Mouse (Mus musculus): ENCODE measurements around the gene Syvn1. TPM values are rescaled to one million over a fixed set of nuclear protein-coding genes. Genes with fewer than 3 reads are reported as not detected.

Syvn1 gene
- polyA plus RNA-seq, 1 experiment: 38.8 TPM

DNA sequence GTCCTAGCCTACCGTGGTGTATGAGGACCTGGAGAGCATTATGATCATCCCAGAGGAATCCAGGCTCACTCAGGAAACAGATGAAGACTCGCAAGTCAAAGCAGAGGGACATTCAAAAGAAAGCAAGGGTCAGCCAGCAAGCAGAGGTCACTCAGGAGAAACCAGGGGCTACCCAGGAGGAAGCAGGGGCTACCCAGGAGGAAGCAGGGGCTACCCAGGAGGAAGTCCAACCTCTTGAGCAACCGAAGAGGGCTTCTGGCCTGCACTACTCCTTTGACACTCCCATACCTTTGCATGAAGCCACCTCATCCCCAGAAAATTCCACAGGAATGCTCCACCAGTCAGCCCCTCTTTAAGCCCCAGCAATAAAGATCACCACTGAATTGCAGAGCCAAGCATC, 51.5 kb downstream of the Syvn1 start:
- DNase-seq (ENCODE audit: low read depth): no peak
- no peak for TF ChIP-seq POLR2A (IDR thresholded peaks at IDR 0.05; ENCODE audit: borderline replicate concordance, extremely low read depth, insufficient read depth, insufficient read length, poor library complexity, severe bottlenecking)
- TF ChIP-seq CTCF (IDR thresholded peaks at IDR 0.05; ENCODE audit: borderline replicate concordance, extremely low read depth, insufficient read depth, insufficient read length): no peak

DNA sequence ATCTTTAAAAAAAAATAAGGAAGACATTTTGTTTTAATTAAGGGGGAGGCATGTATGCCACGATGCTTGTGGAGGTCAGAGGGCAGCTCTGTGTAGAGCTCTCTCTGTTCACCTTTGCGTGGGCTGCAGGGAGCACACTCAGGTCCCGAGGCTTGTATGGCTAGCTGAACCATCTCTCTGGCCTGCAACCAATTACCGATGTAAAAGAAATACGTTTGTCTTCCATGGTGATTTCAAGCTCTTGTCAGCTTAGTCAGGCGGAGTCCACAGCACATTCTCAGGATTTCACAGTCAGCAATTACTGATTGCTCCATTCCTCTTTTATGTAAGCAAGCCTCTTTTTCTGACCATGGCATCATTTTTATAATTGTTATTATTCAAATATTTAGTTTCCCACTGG, 54.8 kb downstream of the Syvn1 start:
- no peak for DNase-seq (ENCODE audit: low read depth)
- no peak for TF ChIP-seq POLR2A (IDR thresholded peaks at IDR 0.05; ENCODE audit: borderline replicate concordance, extremely low read depth, insufficient read depth, insufficient read length, poor library complexity, severe bottlenecking)
- TF ChIP-seq CTCF (IDR thresholded peaks at IDR 0.05; ENCODE audit: borderline replicate concordance, extremely low read depth, insufficient read depth, insufficient read length): no peak

GRCm38 (mm10) chr19:6102169-6102853, 55.9 kb downstream of the Syvn1 start:
- no peak for TF ChIP-seq CTCF (IDR thresholded peaks at IDR 0.05; ENCODE audit: borderline replicate concordance, extremely low read depth, insufficient read depth, insufficient read length)
- no peak for TF ChIP-seq POLR2A (IDR thresholded peaks at IDR 0.05; ENCODE audit: borderline replicate concordance, extremely low read depth, insufficient read depth, insufficient read length, poor library complexity, severe bottlenecking)
- DNase-seq (ENCODE audit: low read depth): no peak

Other genes with a start within 250 kb of the Syvn1 start
- gene Frmd8, start 171.3 kb upstream of the Syvn1 start, polyA plus RNA-seq (2012; rRNA removed): 18.9 and 21.3 TPM in 2 replicates
- 2.6 and 3.5 TPM in 2 replicates for gene Slc25a45, start 168.8 kb upstream of the Syvn1 start, polyA plus RNA-seq (2012; rRNA removed)
- 15.2 and 15.5 TPM in 2 replicates for gene Tigd3, start 152.4 kb upstream of the Syvn1 start, polyA plus RNA-seq (2012; rRNA removed)
- 180 and 231 TPM in 2 replicates for gene Dpf2, start 133.6 kb upstream of the Syvn1 start, polyA plus RNA-seq (2012; rRNA removed)
- 11.7 and 13.7 TPM in 2 replicates for gene Cdc42ep2, start 121.8 kb upstream of the Syvn1 start, polyA plus RNA-seq (2012; rRNA removed)
- gene Pola2, start 82.4 kb upstream of the Syvn1 start, polyA plus RNA-seq (2012; rRNA removed): 33.8 and 56.9 TPM in 2 replicates
- gene Slc22a20, start 60.4 kb upstream of the Syvn1 start, polyA plus RNA-seq (2012; rRNA removed): not detected in 2 replicates
- 5.2 and 7.6 TPM in 2 replicates for gene Capn1, start 30.7 kb upstream of the Syvn1 start, polyA plus RNA-seq (2012; rRNA removed)
- gene Mrpl49, start 11.2 kb downstream of the Syvn1 start, polyA plus RNA-seq (2012; rRNA removed): 46.3 and 50.4 TPM in 2 replicates
- gene Fau, start 11.3 kb downstream of the Syvn1 start, polyA plus RNA-seq (2012; rRNA removed): 1,255 and 1,497 TPM in 2 replicates
- 36.0 and 46.5 TPM in 2 replicates for gene Znhit2, start 14.6 kb downstream of the Syvn1 start, polyA plus RNA-seq (2012; rRNA removed)
- gene Tm7sf2, start 21.8 kb downstream of the Syvn1 start, polyA plus RNA-seq (2012; rRNA removed): 76.1 and 100 TPM in 2 replicates
- 95.4 and 109 TPM in 2 replicates for gene Vps51, start 30.7 kb downstream of the Syvn1 start, polyA plus RNA-seq (2012; rRNA removed)
- not detected in 2 replicates for gene Tmem262, start 33.5 kb downstream of the Syvn1 start, polyA plus RNA-seq (2012; rRNA removed)
- gene Gm28374, start 35.7 kb downstream of the Syvn1 start, polyA plus RNA-seq (2012; rRNA removed): 2.5 and 3.1 TPM in 2 replicates
- gene Zfpl1, start 38.4 kb downstream of the Syvn1 start, polyA plus RNA-seq (2012; rRNA removed): 103 and 127 TPM in 2 replicates
- 9.7 and 16.3 TPM in 2 replicates for gene Cdca5, start 38.4 kb downstream of the Syvn1 start, polyA plus RNA-seq (2012; rRNA removed)
- 0.15 and 0.25 TPM in 2 replicates for gene AC131692.1, start 47.8 kb downstream of the Syvn1 start, polyA plus RNA-seq (2012; rRNA removed)
- 1.1 and 2.0 TPM in 2 replicates for gene Naaladl1, start 59.2 kb downstream of the Syvn1 start, polyA plus RNA-seq (2012; rRNA removed)
- 47.3 and 66.2 TPM in 2 replicates for gene Sac3d1, start 72.1 kb downstream of the Syvn1 start, polyA plus RNA-seq (2012; rRNA removed)
- gene Snx15, start 81.7 kb downstream of the Syvn1 start, polyA plus RNA-seq (2012; rRNA removed): 52.3 and 52.4 TPM in 2 replicates
- 0.05 TPM in 2 replicates for gene Batf2, start 94.4 kb downstream of the Syvn1 start, polyA plus RNA-seq (2012; rRNA removed)
- 109 and 144 TPM in 2 replicates for gene Arl2, start 95.0 kb downstream of the Syvn1 start, polyA plus RNA-seq (2012; rRNA removed)
- 0.05 TPM in 1 of 2 replicates, not detected in the other for gene Majin, start 137.8 kb downstream of the Syvn1 start, polyA plus RNA-seq (2012; rRNA removed)
- gene Gpha2, start 179.8 kb downstream of the Syvn1 start, polyA plus RNA-seq (2012; rRNA removed): 0.22 TPM in 1 of 2 replicates, not detected in the other
- 121 and 133 TPM in 2 replicates for gene Ppp2r5b, start 189.3 kb downstream of the Syvn1 start, polyA plus RNA-seq (2012; rRNA removed)
- 21.8 and 28.9 TPM in 2 replicates for gene Atg2a, start 195.1 kb downstream of the Syvn1 start, polyA plus RNA-seq (2012; rRNA removed)
- gene Ehd1, start 230.1 kb downstream of the Syvn1 start, polyA plus RNA-seq (2012; rRNA removed): 200 and 212 TPM in 2 replicates